Mouse (Mus musculus) Muller cell, postnatal 12 days (primary cell): Measurements from ENCODE around the gene Dsp.
A peak's percentile ranks its signal among the peaks of the same experiment; 100 is the strongest.

Source experiments
- DNase-seq: peaks from one replicate; pipeline ENCODE4 v3.0.0-alpha.2; 2015; ENCODE audit errors: inconsistent ontology term

Dsp gene

DNA sequence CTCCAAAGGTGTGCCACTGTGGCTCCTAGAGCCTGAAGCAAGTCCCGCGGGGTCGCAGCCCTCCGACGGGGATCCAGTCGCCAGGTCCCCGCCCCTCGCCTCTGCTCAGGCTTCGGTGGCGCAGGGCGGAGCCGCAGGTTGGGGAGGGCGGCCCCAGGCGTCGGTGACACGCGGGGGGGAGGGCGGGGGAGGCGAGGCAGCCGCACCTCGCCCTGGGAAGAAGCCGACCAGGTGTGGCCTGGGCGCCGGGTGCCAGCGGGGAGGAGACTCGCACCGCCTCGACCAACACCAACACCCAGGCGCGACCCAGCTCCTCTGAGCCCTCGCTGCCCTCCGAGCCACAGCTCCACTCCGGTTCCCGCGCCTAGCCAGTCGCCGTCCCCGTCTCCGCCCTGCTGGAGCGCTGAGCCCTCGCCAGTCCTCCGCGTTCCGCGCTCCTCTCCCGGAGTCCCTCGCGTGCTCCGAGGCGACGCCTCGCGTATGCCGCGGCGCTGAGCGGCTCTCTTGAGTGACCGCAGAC lies at the start of gene Dsp:
Gene Dsp, plus strand, starts transcription at position 226 of the 520 bp plus-strand sequence.
- DNase-seq = peak; percentile 38

DNA sequence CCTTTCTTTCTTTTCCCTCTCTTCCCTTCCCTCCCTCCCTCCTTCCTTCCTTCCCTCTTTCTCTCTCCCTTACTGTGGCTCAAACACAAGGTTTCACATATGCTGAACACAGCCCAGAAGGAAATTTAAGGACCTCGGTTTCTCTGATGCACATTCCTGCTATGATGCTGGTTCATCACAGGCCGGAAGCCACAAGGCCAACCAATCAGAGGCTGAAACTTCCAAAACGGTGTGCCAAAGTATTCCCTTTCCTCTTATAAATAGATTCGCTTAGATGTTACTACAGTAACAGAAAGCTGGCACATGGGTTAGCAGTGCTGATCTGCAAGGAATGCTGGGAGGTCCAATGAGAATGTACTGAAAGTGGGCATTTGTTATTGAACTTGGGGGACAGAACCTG lies 47.7 kb upstream of the Dsp start:
- no peak for DNase-seq

DNA sequence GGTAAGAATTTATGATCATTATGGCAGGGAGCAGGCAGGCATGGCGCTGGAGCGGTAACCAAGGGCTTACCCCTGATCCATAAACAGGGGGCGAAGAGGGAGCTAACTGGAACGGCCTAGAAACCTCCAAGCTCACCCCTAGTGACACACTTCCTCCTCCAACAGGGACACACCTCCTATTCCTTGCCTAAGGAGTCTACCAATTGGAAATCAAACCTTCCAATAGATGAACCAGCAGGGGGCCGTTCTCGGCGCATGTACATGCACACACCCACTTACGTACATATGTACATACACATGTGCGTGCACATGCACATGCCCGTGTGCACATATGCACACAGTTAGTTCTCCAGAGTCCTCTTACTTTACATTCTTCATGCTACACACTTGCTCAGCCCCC lies 46.6 kb upstream of the Dsp start:
- no peak for DNase-seq

DNA sequence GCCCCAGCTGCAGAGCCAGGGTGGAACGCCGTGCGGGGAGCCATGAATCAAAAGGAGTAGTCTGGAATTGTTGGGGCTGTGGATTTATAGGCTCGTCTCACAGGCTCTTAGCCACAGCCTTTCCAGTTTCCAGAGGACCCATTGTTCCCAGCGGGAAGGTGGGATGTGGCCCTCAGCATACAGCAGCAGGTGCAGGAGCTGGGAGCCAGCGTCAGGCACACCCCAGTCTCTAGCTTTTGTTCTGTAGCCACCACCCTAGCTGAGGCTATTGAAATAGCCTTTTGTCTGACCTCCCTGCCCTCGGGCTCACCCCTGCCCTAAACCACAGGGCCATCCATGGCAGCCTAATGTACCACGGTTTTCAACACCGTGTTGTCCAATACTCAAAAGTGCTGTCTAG lies 42.0 kb upstream of the Dsp start:
- no peak for DNase-seq

DNA sequence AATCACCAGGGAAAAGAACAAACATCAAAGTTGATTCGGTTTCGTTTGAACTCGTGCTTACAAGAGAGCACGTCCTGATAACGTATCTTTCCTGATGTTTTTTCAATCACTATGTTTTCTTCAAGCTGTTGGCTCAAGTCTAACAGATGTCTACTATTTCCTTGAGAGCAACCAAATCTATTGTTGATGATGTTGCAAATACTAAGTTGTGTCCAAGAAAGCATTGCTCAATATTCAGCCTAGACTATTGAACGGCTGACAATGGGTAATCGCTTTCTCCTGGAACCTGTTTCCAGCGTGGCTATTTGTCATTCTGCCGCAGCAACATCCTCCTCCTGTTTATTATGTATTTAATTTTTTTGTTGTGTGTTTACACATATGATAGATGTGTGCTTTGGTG lies 28.8 kb upstream of the Dsp start:
- no peak for DNase-seq

DNA sequence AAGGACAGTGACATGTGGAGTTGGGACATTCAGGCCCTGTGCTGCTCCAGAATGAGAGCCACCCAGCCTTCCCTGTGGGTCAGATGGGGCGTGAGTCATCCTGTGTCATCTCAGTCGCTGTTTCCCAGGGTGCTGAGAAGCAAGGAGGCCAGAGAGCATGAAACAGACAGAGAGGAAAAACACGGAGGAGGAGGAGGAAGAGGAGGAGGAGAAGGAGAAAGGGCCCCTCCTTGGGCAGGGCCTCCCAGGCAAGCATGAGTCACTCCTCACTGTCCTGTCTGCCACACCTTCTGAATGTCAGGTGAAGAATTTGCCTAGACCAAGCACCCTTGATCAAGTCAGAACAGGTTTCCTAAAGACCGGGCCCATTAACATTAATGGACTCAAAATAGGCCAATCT lies 27.4 kb upstream of the Dsp start:
- DNase-seq = no peak

DNA sequence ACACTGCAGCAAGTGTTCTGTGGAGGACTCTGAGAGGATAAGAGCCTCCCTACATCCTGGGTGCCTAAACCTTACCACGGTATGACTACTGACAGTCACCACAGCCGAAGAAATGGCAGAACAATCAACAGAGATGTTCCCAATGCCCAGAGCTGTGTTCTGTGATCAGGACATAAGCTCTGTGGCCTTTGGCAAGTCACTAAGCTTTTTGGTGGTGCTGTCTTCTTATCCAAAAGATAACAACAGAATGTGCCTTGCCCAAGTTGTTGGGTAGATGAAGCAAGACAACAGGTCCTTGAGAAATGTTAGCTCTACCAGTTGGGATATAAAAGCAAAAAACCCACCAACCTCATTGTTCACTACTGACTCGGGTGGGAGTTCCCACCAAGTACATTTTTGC lies 23.4 kb upstream of the Dsp start:
- no peak for DNase-seq

DNA sequence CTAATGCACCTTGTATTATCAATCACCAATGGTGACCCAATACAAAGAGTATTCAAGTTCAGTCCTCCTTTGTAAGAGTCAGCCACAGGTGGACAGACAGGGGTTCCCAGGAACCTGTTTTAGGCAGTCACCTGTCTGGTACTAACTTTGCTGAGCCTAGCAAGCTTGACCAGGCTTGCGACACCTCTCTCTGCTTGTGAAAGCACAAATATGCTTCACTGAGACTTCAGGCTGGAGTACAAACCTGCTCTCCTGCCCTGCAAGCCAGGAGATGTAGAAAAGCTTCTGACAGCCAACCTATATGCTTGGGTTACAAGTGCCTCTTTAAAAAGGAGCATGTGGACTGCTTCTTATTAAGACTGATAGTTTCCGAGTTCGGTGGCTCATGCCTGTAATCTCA lies 22.8 kb upstream of the Dsp start:
- no peak for DNase-seq

DNA sequence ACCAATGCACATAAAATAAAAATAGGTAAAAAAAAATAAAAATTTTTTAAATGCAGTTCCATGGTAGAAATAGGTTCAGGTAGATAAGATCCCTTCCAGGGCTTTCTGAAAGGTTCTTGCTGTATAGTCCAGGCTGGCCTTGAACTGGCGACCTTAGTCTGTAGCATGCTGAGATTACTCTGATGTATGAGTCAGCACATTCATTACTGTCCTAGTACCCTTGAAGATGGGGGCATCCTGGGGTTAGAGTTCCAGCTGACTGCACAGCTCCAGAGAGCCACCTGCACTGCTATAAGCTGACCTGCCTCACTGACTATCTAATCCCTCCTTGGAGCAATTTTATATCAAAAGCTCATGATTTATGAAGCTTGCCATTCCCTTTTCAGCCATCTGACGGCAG lies 21.6 kb upstream of the Dsp start:
- DNase-seq = no peak

DNA sequence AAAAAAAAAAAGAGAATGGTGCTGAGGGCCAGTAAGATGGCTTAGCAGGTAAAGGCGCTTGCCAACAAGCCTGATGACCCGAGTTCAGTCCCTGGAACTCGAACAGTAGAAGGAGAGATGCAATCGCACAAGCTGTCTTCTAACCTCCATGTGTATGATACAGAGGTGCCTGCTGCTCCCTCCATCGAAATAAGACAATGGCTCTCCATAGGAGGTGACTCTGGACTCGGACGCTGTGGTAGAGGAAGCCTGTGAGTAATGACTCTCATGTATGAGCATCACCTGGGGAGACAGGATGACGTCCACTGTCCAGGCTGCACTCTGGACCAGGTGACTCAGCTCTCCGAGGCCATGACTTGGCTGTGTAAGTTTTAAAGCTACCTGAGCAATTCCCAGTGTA lies 21.0 kb upstream of the Dsp start:
- DNase-seq = no peak

DNA sequence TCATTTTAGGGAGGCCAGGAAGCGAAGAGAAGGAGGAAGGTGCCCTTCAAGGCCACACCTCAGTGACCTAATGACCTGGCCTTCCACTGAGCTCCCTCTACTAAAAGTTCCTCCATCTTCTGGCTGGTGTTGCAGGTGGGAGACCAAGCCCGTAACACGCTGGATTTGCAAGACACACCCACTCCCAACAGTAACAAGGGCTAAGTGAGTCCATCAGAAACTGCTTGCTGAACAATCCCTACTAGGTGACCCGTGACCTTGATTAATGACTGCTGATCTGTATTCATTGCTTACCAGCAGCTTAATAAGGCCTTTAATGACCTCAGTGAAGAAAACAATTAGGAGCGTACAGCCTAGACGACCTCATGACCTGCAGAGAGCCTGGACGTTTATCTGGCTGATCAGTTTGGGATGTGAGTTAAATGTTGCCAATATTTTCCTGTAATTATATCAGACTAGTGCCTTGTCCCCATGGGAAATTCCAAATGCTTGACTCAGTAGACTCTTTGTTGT lies 18.0 kb upstream of the Dsp start:
- DNase-seq = no peak

DNA sequence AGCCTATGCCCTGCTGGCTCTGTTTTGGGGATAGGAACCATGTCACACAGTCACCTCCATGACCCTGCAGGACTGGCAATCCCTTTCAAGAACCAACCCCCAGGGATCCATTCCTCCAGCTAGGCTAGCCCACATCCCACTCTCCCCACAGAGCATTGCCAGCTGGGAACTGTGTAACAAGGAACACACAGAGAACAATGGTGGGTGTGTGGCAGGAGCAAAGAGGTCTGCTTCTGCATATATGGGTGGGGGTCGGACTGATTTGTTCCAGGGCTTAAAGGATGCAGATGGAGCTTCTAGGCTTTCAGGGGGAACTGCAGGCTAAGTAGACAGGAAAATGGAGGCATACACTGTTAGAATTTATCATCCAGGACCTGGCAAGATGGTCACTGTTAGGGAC lies 10.6 kb upstream of the Dsp start:
- DNase-seq = no peak

DNA sequence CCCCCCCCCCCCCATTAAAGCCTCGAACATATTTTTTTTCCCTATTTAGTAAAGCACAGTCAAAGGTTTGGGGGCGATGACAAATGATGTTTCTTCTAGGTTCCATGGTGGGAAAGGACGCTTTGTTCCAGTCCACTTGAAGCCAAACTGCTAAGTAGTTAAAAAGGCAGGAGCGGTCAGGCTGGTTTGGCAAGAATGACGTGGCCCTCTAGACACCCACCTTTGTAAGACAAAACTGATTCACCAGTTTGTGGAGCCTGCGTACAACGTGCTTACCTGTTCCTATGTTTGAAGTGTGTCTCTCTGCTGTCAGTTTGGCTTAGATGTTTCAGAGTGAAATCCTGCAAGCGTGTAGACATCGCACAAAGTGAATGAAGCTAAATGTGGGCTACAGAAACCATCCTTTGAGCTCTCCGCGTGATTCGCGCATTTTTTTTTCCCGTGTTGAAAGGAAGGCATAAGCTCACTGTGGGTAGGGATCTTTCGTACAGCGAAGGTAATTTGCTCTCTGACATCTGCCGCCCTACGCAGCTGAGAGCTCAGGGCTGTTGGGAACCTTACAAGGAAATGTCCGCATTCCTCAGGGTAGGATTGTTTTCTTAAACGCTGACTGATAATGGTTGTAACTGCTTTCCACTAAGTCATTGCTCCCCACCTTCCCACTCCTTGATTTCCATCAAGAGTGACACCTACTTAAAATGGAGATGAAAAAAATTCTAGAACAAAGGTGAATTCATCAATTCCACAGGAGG lies 6.0 kb upstream of the Dsp start:
- DNase-seq = no peak

DNA sequence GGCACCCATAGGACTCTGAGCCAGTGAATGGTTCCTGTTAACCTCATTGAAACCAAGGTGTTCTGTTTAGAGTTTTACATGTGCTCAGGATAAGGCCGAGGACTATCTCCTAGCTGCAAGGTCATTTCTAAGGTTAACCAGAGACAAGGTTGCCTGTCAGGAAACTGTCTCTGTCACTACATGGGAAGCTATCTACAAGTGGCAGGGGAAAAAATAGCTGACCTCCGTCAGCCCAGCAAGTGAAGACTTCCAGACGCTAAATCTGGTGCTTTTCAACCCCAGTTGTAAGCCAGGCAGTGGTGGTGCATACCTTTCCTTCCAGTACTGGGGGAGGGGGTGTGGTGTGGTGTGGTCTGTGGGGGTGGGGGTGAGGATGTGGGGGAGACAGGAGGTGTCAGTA lies 2.7 kb upstream of the Dsp start:
- DNase-seq = no peak

DNA sequence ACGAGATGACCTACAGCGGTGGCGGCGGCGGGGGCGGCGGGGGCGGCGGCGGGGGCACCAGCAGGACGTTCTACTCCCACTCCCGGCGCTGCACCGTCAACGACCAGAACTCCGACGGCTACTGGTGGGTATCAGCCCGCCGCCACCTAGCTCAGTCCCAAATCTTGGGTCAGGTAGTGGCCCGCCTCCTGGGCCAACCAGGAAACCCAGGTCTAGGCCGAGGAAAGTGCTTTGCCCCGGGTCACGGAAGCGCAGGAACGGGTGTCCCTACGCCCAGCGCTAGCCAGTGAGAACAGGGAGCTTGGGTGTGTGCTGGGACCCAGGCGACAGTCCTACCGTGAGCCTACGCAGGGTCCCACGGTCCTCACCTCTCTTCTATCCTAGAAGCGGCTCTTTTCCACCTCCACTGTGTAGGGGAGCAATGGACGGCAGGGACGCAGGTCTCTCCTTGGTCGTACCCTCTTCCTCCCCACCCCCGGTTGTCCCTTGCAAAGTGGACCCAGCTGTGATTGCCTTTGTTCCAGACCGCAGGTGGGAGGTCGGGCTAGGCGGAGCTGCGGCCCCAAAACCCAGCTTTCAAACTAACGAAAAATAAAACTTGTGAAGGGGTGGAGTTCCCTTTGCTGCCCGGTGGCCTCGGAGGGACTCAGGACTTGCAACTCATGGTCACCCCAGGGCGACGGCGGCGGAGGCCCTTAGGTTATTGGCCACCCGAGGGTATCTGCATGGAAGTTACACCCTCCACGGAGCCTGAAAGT lies 756 bp downstream of the Dsp start:
- DNase-seq = peak; percentile 31

DNA sequence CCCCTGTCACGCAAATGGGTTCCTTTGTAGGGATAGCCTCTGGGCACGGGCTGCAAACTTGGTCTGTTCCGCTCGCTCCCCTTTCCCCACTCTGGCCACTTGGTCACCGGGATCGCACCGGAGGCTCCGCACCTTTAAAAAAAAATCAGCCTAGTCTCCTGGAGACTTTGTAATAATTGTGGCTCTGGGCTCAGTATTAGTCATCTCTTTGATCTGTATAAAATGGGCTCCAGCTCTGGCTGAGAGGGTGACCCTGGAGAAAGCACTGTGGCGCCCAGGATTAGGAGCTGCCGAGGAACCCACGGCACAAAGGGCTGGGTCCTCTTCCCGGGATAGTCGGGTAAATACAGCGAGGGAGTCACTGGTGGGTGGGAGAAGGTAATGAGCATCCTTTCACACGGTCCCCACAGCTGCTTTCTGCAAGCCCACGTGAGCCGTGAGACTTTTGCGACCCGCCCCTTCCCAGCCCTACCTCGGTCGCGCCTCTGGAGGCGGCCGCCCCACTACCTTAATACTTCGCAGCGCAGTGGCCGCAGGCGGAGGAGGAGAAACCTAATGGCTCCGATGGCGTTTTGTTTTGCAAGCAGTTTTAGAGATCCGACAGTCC lies 1.4 kb downstream of the Dsp start:
- DNase-seq = peak; percentile 35

DNA sequence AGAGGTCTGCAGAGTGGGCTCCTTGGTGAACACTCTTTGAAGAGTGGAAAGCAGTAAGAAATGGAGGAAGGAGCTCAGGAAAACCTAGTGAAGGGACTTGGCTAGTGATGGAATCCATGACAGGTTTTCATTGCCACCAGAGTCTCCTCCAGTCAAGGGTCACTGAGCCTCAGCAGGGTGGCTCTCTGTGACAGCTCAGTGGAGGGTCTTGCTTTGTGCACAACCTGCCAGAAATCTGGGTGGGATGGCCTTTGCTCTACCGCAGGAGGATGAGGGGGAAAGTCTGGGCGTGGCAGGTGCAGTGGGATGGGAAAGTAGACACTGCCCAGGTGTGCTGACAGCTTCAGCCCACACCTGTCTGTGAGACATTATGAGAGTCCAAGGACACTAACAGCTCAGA lies 4.4 kb downstream of the Dsp start:
- no peak for DNase-seq

DNA sequence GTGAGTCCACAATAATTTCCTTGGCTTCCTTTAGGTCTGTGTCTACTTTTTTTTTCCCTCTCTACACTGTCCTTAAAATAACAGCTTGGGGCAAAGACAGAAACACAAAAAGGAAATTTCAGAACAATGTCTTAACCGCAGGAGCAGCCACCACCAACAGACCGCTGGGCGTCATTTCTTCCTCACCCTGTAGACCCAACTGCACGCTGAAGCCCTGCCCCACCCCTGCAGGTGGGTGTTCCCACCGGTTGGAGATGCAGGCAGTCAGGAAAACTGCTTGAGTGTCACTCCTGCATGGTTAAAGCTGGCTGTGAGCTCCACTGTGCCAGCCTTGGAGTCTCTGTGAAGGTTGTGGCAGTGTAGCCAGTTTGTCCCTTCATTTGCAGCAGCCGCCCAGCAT lies 6.5 kb downstream of the Dsp start:
- DNase-seq = no peak

DNA sequence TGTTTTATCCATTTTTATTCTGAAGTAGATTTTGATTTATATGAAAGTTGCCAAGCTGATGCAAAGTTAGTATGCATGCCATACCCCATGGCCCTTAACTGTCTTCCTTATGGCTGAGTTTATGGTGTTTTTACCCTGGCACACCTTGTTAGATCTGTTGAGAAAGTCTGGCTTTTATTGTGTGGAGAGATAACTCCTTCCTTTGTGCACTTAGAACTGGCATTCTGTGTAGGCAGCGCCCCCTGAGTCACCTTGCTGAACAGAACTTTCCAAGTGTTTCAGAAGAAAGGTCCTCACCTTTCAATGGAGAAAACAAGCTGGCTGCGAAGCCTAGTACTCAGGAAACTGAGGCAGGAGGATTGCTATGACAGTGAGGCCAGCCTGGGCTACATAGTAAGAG lies 10.9 kb downstream of the Dsp start:
- no peak for DNase-seq

DNA sequence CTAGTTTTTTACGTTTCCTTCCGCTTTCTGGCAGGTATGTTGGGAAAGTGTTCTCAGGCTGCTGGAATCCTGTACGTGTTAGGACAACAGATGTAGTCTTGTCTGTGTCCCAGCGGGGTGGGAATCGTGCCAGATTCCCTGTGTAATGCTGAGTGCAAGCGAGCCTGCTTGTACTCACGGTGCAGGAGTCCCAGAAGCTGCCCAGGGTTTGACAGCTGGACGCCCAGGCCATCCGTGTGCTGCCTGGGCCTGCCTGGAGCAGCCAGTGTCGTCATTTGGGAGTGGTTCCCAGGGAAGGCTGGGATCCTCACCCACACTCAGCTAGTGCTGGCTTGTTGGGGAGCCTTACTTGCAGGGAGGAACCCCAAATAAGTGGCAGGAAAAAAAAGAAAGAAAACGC lies 11.6 kb downstream of the Dsp start:
- peak; percentile 62 for DNase-seq

DNA sequence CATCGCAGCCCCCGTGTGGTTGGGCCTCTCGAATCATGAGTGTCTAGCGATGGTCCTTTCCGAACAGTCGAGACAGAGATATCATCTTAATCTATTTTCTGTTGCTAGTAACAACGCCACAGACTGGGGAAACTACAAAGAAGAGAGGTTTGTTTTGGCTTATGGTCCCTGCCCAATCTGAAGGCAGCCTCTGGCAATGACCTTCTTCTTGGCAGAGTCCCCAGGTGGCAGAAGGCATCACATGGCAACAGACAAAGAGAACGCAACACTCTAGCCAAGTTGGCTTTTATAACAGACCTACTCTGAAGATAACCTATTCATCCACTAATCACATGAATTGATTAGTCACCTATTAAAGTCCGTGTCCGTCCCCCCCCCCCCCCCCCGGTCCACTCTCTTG lies 13.8 kb downstream of the Dsp start:
- DNase-seq = no peak

DNA sequence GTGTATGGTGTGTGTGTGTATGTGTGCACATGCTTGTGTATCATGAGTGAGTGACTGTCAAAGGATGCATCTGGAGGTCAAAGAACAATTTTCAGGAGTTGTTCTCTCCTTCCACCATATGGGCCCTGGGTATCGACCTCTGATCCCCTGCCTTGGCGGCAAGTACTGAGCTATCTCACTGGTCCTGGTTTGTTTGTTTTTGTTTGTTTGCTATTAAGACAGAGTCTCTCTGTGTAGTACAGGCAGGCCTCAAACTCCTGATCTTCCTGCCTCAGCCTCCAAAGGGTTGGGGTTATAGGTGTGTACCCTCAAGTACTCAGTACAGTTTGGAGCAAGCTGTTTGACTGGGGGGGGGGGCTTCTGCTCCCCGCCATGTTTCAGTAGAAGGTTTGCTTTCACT lies 16.0 kb downstream of the Dsp start:
- no peak for DNase-seq

DNA sequence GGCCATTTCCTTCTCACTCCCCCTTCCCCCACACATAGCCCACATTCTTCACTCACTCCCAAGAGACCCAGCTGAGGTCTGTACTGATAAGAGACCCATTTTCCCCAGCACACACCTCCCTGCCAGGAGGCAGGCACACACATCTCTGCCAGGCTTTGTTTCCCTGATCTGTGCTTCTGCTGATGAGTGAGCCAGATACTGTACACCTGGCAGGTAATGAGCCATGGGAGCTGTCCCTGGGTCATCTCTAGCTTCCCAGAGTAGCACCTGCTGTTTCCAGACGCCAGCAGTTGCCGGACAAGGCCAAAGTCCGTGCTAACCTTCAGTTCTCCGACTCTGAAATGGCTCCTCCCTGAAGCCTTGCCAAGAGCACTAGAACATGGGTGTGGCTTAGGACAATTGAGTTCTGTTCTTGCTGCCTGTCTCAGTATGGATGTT lies 19.6 kb downstream of the Dsp start:
- DNase-seq = no peak
